Mouse (Mus musculus) megakaryocyte progenitor cell, adult 5-6 weeks (primary cell): ENCODE measurements around the gene Adarb1. TPM values are rescaled to one million over a fixed set of nuclear protein-coding genes. Genes with fewer than 3 reads are reported as not detected.
"Not testable (repeated sequence)": the region's sequence is repeated elsewhere in the genome, so short reads cannot be mapped to it uniquely, and the experiment has no call there.

ENCODE experiments used
- ATAC-seq: replicated peaks from 2 replicates; pipeline ENCODE4 v1.8.0; 2016; ENCODE audit warnings: mild to moderate bottlenecking, moderate TSS enrichment, inconsistent platforms; ENCODE audit not compliant: poor library complexity
- total RNA-seq, 2 experiments: library from RNA; stranded (forward) in 1 of 2; stranded (reverse) in 1 of 2; fragments of 157-497, 149-512 nt in 1 of 2; fragments of 200-1000 nt in 1 of 2; gene quantifications; 2 replicates each; pipeline versions ENCODE4 v1.2.3 to v1.2.4; 2015 to 2017

The Adarb1 gene
- total RNA-seq, 2 experiments from 2014 or later: 0.17 to 1.6 TPM

DNA sequence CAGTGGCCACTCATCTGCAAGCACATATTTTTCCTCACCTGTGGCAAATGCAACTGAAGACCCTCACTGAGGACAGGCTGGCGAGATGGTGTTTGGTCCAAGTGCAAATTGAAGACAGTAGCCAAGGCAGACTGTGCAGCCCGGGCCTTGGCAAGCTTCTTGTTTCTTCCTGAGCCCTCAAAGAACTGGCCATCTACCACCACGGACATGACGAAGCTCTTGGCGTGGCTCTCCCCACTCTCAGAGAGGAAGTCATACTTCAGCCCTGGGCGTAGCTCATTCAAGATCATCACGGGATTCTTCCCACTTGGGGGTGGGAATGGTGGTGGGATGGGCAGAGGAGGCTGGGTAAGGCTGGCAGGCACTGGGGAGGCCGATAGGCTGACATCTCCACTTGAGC lies 96.5 kb downstream of the Adarb1 start:
- no peak for ATAC-seq

DNA sequence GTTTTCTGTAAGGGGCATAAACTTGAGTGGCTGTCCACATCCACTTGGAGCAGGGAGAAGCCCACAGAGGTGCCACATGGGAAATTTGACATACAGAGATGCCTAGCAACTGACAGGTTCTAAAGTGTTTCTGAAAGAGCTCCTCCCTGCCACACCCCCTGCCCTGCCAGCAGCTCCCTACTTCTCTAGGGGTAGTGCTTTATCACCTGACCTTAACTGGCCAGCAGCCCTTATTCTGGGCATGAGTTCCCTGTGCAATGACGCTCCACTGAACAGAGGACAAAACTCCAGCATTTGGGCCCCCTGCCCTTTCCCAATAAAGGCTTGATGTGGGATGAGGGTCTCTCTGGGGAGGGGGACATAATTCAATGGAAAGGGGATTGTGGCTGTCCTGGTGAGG lies 97.1 kb downstream of the Adarb1 start:
- no peak for ATAC-seq

DNA sequence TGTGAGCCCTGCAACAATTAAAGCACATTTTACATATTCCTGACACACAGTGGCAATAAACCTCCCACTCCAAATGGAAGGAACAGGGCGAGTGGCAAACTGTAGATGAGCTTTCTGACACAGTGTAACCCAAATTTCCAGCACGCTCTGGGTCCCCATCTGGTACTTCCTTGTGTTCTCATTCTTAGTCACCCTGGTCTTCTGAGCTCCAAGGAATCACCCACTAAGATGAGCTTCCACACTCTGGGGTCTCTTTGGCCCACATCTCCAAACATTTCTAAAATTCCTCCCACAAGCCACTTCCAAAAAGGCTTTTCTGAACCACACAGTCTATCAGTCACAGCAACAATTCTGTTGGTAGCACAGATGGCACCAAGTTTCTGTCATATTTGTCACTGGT lies 102.4 kb downstream of the Adarb1 start:
- ATAC-seq: no peak

GRCm38 (mm10) chr10:77314711-77315266 lies 103.3 kb downstream of the Adarb1 start:
- ATAC-seq: peak; percentile 34; the same call in 1 of the 2 replicates

- no peak for ATAC-seq
These were observed 109.1 kb downstream of the Adarb1 start for GRCm38 (mm10) chr10:77308978-77309377.

DNA sequence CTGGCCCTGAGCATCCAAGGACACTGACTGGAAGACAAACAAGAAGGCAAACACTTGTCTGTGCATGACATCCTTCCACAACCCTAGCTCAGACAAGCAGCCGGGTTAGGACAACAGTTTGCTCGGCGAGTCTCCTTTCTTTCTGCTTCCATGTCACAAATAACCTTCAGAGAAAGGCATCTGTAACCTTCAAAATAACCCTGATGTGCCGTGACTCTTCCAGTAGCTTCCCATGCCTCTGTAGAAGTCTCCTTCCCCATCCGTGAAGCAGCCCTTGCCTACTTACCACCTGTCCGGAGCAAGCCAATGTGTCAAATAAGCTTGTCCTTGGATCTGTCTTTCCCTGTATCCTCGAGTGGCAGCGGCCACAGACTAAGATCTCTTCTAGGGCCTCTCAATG lies 112.3 kb downstream of the Adarb1 start:
- ATAC-seq: no peak

DNA sequence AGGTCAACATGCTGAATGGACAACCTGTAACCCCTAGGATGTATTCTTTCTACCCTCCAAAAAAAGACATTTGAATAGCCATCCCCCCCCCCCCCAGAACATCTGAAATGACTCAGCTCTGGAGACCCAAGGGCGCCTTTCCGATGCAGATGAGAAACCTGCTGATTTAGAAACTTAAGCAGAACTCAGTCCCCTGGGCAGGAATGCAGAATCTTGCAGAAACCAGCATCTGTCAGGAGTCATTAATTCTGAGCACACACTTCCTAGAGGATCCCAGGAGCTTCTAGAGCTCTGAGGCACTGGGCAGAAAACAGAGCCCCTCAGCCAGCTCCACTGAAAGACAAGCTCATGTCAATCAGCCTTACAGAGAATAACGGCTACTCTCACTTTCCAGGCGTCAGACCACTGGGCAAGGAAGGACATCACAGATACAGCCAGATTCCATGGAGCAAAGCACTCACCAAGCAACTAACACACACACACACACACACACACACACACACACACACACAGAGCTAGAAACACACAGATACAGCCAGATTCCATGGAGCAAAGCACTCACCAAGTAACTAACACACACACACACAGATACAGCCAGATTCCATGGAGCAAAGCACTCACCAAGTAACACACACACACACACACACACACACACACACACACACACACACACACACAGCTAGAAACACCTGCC lies 113.1 kb downstream of the Adarb1 start:
- no peak for ATAC-seq

- no peak for ATAC-seq
These were observed 113.7 kb downstream of the Adarb1 start for GRCm38 (mm10) chr10:77304362-77304761.

DNA sequence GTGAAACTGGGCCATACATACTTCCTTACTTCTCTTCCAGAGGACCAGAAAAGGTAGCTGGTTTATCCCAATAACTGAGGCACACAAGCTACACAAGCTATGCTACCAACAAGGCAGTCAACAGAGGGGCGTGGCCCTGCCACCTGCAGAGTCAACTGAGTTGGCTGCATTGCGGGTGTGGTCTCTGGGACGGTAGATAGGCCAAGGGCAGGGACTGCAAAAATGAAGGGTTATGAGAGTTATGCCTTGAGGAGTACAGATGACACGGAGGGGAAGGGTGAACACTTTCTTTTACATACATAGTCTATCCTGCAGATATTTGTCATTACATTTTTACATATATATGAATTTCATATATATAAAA lies 117.2 kb downstream of the Adarb1 start:
- ATAC-seq: peak; percentile 86

- ATAC-seq: peak; percentile 24
These were observed 117.7 kb downstream of the Adarb1 start for GRCm38 (mm10) chr10:77300237-77300933.

DNA sequence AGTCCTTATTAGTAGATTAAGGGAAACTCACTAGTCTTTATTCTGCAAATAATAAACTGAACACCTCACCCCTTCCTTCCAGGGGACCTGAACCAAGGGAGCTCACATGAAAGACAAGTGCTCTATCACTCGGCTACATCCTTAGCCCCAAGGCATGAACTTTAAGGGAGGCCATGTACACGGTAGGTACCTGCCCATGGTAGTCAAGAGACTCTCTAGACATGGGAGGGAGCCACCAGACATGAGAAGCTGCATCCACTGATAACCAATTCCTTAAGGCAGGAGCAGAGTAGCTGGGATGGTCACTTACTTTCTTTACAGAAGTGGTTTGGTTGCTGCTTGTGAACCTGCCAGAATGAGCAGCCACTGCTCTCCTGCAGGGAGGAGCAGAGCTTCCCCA lies 118.9 kb downstream of the Adarb1 start:
- ATAC-seq: no peak

DNA sequence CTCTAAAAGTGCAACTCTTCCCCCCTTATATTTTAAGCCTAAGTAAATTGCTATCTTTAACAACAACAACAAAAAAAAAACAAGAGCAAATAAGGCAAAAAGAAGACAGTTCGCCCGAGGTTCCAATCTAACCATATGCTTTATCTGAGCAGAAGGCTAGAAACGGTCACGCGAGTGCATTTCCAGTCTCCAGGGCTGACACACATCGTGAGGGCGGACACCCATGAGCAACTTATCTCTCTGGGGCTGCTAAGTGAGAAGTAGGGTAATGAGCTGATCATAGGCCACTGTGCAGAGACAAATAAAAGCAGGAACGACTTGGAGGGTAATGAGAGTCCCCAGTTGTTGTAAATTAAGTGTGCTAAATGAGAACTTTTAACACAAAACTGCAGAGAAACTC lies 119.4 kb downstream of the Adarb1 start:
- ATAC-seq: peak; percentile 60

GRCm38 (mm10) chr10:77294691-77295090 lies 123.4 kb downstream of the Adarb1 start:
- ATAC-seq: no peak

GRCm38 (mm10) chr10:77290624-77291366 lies 127.3 kb downstream of the Adarb1 start:
- 0 out of 2 replicates have a peak, but pooled peaks have one; percentile 27 for ATAC-seq

- ATAC-seq: no peak
These were observed 128.5 kb downstream of the Adarb1 start for GRCm38 (mm10) chr10:77289559-77289958.

DNA sequence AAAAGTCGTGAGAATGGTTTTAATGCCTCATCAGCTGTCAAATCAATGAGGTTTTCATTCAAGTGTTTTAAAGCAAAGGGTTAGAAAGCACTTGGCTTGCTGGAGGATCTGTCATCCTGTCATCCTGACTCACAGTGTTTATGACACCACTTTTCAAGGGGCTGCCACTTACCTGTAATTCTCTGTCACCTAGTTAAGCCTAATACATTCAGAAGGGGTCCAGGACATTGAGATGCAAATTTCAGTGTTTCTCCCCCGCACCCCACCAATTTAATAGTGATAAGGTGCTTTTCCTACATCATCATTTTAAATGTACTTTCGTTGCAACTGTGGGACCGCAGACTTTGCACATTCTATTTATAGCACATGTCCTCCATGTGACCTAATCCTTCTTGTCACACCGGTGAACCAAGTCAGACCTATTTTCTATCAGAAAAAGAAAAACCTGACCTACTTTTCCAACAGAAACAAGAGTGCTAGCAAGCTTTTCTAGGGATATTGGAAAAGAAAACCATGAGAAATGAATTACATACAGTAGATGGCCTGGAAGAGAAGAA lies 129.4 kb downstream of the Adarb1 start:
- ATAC-seq: no peak

- no peak for ATAC-seq
These were observed 130.4 kb downstream of the Adarb1 start for GRCm38 (mm10) chr10:77287626-77288025.

DNA sequence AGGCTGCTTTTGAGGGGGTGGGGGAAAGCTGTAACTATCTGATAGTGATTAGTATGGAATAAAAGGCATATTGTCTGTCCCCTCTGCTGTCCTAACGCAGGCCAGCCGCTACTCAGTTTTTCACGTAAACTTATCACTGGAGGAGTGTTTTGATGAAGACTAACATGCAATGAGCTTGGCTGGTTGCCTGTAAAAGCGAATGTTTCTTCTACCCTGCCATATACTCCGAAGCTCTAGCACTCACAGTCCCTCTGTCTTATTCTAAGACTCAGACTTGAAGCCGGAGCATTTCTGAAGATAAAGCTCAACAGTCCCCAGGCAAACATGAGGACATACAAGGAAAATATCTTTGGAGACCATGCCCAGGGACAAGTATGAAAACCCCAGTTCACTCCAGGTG lies 133.2 kb downstream of the Adarb1 start:
- ATAC-seq: no peak

- ATAC-seq: peak; percentile 98
These were observed 135.2 kb downstream of the Adarb1 start for GRCm38 (mm10) chr10:77282822-77283221.

DNA sequence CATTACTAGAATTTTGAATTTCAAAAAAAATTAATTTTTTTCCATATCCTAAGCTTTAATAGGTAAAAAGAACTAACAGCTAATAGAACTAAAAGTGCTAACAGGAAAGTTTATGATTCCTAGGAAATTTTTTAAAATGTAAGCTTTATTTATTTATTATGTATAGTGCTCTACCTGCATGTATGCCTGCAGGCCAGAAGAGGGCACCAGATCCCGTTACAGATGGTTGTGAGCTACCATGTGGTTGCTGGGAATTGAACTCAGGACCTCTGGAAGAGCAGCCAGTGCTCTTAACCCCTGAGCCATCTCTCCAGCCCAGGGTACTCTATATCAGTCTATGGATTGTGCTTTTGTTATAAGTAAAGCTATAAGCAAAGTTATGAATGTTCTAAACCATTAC lies 136.0 kb downstream of the Adarb1 start:
- not testable (repeated sequence) for ATAC-seq

GRCm38 (mm10) chr10:77273798-77274197 lies 144.3 kb downstream of the Adarb1 start:
- ATAC-seq: no peak
